ENCODE assay signal across 16 mouse cellular contexts in genomic region chr5:15673989-15674388, GRCm38 (mm10). TPM values are rescaled to one million over a fixed set of nuclear protein-coding genes. Genes with fewer than 3 reads are reported as not detected.
DNase-seq lines count a peak whose midpoint lies in the region; ATAC-seq lines count a peak whose summit lies in the region.
"Not testable (repeated sequence)": the region's sequence is repeated elsewhere in the genome, so short reads cannot be mapped to it uniquely, and the experiment has no call there.
"Had no signal": no experiment of that assay in that cellular context is flagged by ENCODE, and none has a peak within 500 bp of the region (broad histone marks: within the 10 kb centered on the region; RNA-seq: fewer than 3 reads in every experiment).

No protein-coding gene starts in this region.

- not testable (repeated sequence) for H3K4me3 ChIP-seq in heart, embryonic 11.5 days (ENCODE audit: low read depth, low read length); heart, embryonic 13.5 days; limb, embryonic 11.5 days (ENCODE audit: low read depth, low read length); midbrain, embryonic 12.5 days; stomach, embryonic 14.5 days (ENCODE audit: low read depth, low read length)

- H3K4me2 ChIP-seq in heart, embryonic 11.5 days; heart, embryonic 13.5 days; limb, embryonic 11.5 days (ENCODE audit: low read depth, severe bottlenecking); midbrain, embryonic 12.5 days (replicated peaks); stomach, embryonic 14.5 days (replicated peaks; ENCODE audit: low read depth, low read length): not testable (repeated sequence)

- 57% methylated on average over 2 of the region's 2 CpGs for WGBS in heart, embryonic 11.5 days (ENCODE audit: insufficient replicate concordance)
- 66% methylated on average over 2 of the region's 2 CpGs for WGBS in heart, embryonic 13.5 days
- 88% methylated on average over 2 of the region's 2 CpGs for WGBS in limb, embryonic 11.5 days
- 85% methylated on average over 2 of the region's 2 CpGs for WGBS in midbrain, embryonic 12.5 days
- 72% methylated on average over 2 of the region's 2 CpGs for WGBS in stomach, embryonic 14.5 days

- not testable (repeated sequence) for H3K9me3 ChIP-seq in heart, embryonic 11.5 days (replicated peaks; ENCODE audit: control insufficient read depth, low read length); limb, embryonic 11.5 days (ENCODE audit: control insufficient read depth, low read length)
- peaks cover 20% of the 10 kb centered on the region for H3K9me3 ChIP-seq in heart, embryonic 13.5 days
- H3K9me3 ChIP-seq in midbrain, embryonic 12.5 days, result peaks cover 20% of the 10 kb centered on the region
- H3K9me3 ChIP-seq in stomach, embryonic 14.5 days (ENCODE audit: control insufficient read depth, low read depth, low read length), result peaks cover 10% of the 10 kb centered on the region; the same call in 1 of the 2 replicates

- not testable (repeated sequence) for H3K36me3 ChIP-seq in heart, embryonic 11.5 days (ENCODE audit: control insufficient read depth, insufficient read depth, low read length); heart, embryonic 13.5 days; limb, embryonic 11.5 days (ENCODE audit: control insufficient read depth, insufficient read depth, low read length); midbrain, embryonic 12.5 days; stomach, embryonic 14.5 days (ENCODE audit: control insufficient read depth, insufficient read depth, low read length)

- not testable (repeated sequence) for H3K27ac ChIP-seq in heart, embryonic 11.5 days (ENCODE audit: low read depth, low read length); heart, embryonic 13.5 days (replicated peaks); limb, embryonic 11.5 days (replicated peaks; ENCODE audit: low read depth, low read length); midbrain, embryonic 12.5 days (replicated peaks); stomach, embryonic 14.5 days (ENCODE audit: low read length)

- not testable (repeated sequence) for H3K9ac ChIP-seq in heart, embryonic 11.5 days (ENCODE audit: low read depth, low read length); heart, embryonic 13.5 days; limb, embryonic 11.5 days (ENCODE audit: low read length); midbrain, embryonic 12.5 days (replicated peaks); stomach, embryonic 14.5 days (replicated peaks; ENCODE audit: low read depth, low read length)

- DNase-seq in limb, embryonic 11.5 days (ENCODE audit: low spot score), result not testable (repeated sequence)

- not testable (repeated sequence) for H3K27me3 ChIP-seq in heart, embryonic 11.5 days (ENCODE audit: control insufficient read depth, insufficient read depth, low read length); heart, embryonic 13.5 days (replicated peaks); limb, embryonic 11.5 days (ENCODE audit: control insufficient read depth, insufficient read depth, low read length); midbrain, embryonic 12.5 days; stomach, embryonic 14.5 days (ENCODE audit: control insufficient read depth, insufficient read depth, low read length)

- H3K4me1 ChIP-seq in heart, embryonic 11.5 days (ENCODE audit: control insufficient read depth, insufficient read depth, low read length); heart, embryonic 13.5 days; limb, embryonic 11.5 days (ENCODE audit: control insufficient read depth, insufficient read depth, low read length); midbrain, embryonic 12.5 days; stomach, embryonic 14.5 days (ENCODE audit: control insufficient read depth, insufficient read depth, low read length): not testable (repeated sequence)

- peak; percentile 52; the same call in 1 of the 2 replicates for ATAC-seq in heart, embryonic 11.5 days (replicated peaks; ENCODE audit: insufficient number of reproducible peaks, low FRiP score, low TSS enrichment)
- ATAC-seq in heart, embryonic 13.5 days (ENCODE audit: extremely low read depth, insufficient number of reproducible peaks, low FRiP score, low TSS enrichment), result peak; percentile 43; the same call in 1 of the 2 replicates
- ATAC-seq in limb, embryonic 11.5 days (ENCODE audit: insufficient number of reproducible peaks, low FRiP score, low TSS enrichment, low read depth), result peak; percentile 54; the same call in 1 of the 2 replicates
- 0 out of 2 replicates have a peak, but pooled peaks have one; percentile 38 for ATAC-seq in midbrain, embryonic 12.5 days (ENCODE audit: low FRiP score, low read depth)
- 0 out of 2 replicates have a peak, but pooled peaks have one; percentile 61 for ATAC-seq in stomach, embryonic 14.5 days (ENCODE audit: insufficient number of reproducible peaks, insufficient read depth, low FRiP score, low read depth)

RNA-seq across cellular contexts. Expression of gene 4930572O03Rik, which starts 17.1 kb away (rescaled TPM):
- not detected in 2 replicates for polyA plus RNA-seq in heart, embryonic 11.5 days (2014; fragmentation: Nextera tagmentation; extraction: Ambion mirVana)
- polyA plus RNA-seq in heart, embryonic 13.5 days (2015; fragmentation: Nextera tagmentation; extraction: Ambion mirVana), result not detected in 2 replicates
- polyA plus RNA-seq in limb, embryonic 11.5 days (2014; fragmentation: Nextera tagmentation; extraction: Ambion mirVana), result not detected in 2 replicates
- polyA plus RNA-seq in midbrain, embryonic 12.5 days (2016; fragmentation: Nextera tagmentation; extraction: Ambion mirVana), result not detected in 2 replicates
- not detected in 2 replicates for polyA plus RNA-seq in stomach, embryonic 14.5 days (2014; fragmentation: Nextera tagmentation; extraction: Ambion mirVana)
- polyA plus RNA-seq: adrenal gland, adult 2 months; brain, embryonic 14.5 days; C2C12; embryonic facial prominence, embryonic 11.5 days; embryonic facial prominence, embryonic 13.5 days; embryonic facial prominence, embryonic 15.5 days; erythroblast, embryonic 14.5 days; forebrain, embryonic 10.5 days; forebrain, embryonic 13.5 days; forebrain, embryonic 15.5 days; forebrain, postnatal 0 days had no signal

RNA-seq across cellular contexts. Expression of gene Speer4c, which starts 40.1 kb away (rescaled TPM):
- 0.14 TPM in 1 of 2 replicates, not detected in the other for polyA plus RNA-seq in heart, embryonic 11.5 days (2014; fragmentation: Nextera tagmentation; extraction: Ambion mirVana)
- polyA plus RNA-seq in heart, embryonic 13.5 days (2015; fragmentation: Nextera tagmentation; extraction: Ambion mirVana), result not detected in 2 replicates
- not detected in 2 replicates for polyA plus RNA-seq in limb, embryonic 11.5 days (2014; fragmentation: Nextera tagmentation; extraction: Ambion mirVana)
- not detected in 2 replicates for polyA plus RNA-seq in midbrain, embryonic 12.5 days (2016; fragmentation: Nextera tagmentation; extraction: Ambion mirVana)
- not detected in 2 replicates for polyA plus RNA-seq in stomach, embryonic 14.5 days (2014; fragmentation: Nextera tagmentation; extraction: Ambion mirVana)
- polyA plus RNA-seq: adrenal gland, adult 2 months; brain, embryonic 14.5 days; C2C12; embryonic facial prominence, embryonic 11.5 days; embryonic facial prominence, embryonic 13.5 days; erythroblast, embryonic 14.5 days; forebrain, embryonic 10.5 days; forebrain, embryonic 13.5 days; forebrain, embryonic 15.5 days; forebrain, postnatal 0 days had no signal

RNA-seq across cellular contexts. Expression of gene Speer4d, which starts 55.1 kb away (rescaled TPM):
- not detected in 2 replicates for polyA plus RNA-seq in heart, embryonic 11.5 days (2014; fragmentation: Nextera tagmentation; extraction: Ambion mirVana)
- polyA plus RNA-seq in heart, embryonic 13.5 days (2015; fragmentation: Nextera tagmentation; extraction: Ambion mirVana), result 0.28 TPM in 1 of 2 replicates, not detected in the other
- polyA plus RNA-seq in limb, embryonic 11.5 days (2014; fragmentation: Nextera tagmentation; extraction: Ambion mirVana), result not detected in 2 replicates
- not detected in 2 replicates for polyA plus RNA-seq in midbrain, embryonic 12.5 days (2016; fragmentation: Nextera tagmentation; extraction: Ambion mirVana)
- polyA plus RNA-seq in stomach, embryonic 14.5 days (2014; fragmentation: Nextera tagmentation; extraction: Ambion mirVana), result not detected in 2 replicates
- polyA plus RNA-seq: adrenal gland, adult 2 months; brain, embryonic 14.5 days; C2C12; embryonic facial prominence, embryonic 11.5 days; embryonic facial prominence, embryonic 13.5 days; embryonic facial prominence, embryonic 15.5 days; erythroblast, embryonic 14.5 days; forebrain, embryonic 10.5 days; forebrain, embryonic 13.5 days; forebrain, embryonic 15.5 days; forebrain, postnatal 0 days had no signal
